Mouse (Mus musculus): ENCODE measurements around the gene Zc3h4. TPM values are rescaled to one million over a fixed set of nuclear protein-coding genes. Genes with fewer than 3 reads are reported as not detected.

Gene Zc3h4
- polyA plus RNA-seq (2015; fragmentation: Nextera tagmentation; extraction: Ambion mirVana) = 5.9 and 6.2 TPM in 2 replicates

DNA sequence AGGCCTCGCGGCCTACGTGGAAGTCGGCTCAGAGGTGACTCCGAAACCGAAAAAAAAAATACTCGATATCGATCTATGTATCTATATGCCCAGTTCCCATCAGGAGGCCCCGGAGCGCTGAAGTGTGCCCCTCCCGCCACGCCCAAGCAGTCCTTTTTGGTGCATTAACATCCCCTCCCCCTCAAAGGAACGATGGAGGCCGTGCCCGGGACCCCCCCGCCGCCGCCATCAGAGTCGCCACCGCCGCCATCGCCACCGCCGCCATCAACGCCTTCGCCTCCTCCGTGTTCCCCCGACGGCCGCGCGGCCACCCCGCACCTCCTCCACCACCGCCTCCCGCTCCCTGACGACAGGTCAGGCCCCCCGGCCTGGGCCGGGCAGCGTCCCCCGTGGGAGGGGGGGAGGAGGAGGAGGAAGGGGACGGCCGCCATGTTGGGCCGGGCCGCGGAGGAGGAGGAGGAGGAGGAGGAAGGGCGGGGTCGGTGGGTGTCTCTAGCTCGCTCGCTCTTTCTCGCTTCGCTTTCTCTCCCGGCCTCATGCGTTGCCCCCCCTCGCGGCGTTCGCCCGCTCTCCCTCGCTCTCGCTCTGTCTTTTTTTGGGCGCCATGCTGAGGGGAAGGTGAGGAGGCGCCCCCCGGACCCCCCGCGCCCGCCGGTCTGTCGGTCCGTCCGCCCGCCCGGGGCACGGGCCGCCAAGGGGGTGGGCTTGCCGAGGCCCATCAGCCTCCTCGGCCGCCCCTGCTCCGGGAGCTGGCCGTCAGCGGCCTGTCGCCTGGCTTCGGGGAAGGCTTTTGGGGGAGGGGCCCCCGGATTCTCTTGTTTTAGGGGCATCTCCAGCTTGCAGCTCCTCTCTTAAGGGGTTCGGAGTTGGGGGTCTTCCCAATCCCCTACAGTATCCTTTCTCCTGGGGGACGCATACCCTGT lies at the start of gene Zc3h4:
Gene Zc3h4, plus strand, starts transcription at position 222 of the 923 bp plus-strand sequence.
- TF ChIP-seq CTCF (IDR thresholded peaks at IDR 0.05; ENCODE audit: low read depth) (peak; percentile 29; the same call in 1 of the 2 replicates), EP300 (optimal IDR thresholded peaks at IDR 0.05) (no peak)
- H3K27ac ChIP-seq (replicated peaks) = peak within 1 kb of the TSS; percentile 100
- no peaks in the 10 kb centered on the region for H3K27me3 ChIP-seq (ENCODE audit: control insufficient read depth, insufficient read depth, low read length)
- H3K4me3 ChIP-seq (ENCODE audit: low read depth, low read length) = peak within 1 kb of the TSS; percentile 98
- H3K4me1 ChIP-seq (replicated peaks; ENCODE audit: control insufficient read depth, insufficient read depth) = peaks cover 6% of the 10 kb centered on the region
- ATAC-seq (ENCODE audit: low FRiP score, low TSS enrichment) (peak; percentile 14), DNase-seq (ENCODE audit: low spot score) (peak; percentile 90)
- H3K4me2 ChIP-seq (replicated peaks; ENCODE audit: low read depth) = peak within 1 kb of the TSS; percentile 64
- H3K36me3 ChIP-seq (ENCODE audit: control insufficient read depth, insufficient read depth, low read length) = no peaks in the 10 kb centered on the region
- H3K9ac ChIP-seq (ENCODE audit: low read length) = peak within 1 kb of the TSS; percentile 100
- H3K9me3 ChIP-seq (ENCODE audit: control insufficient read depth, low read length) = no peaks in the 10 kb centered on the region
- 1% methylated on average over 60 of the region's 85 CpGs for WGBS

DNA sequence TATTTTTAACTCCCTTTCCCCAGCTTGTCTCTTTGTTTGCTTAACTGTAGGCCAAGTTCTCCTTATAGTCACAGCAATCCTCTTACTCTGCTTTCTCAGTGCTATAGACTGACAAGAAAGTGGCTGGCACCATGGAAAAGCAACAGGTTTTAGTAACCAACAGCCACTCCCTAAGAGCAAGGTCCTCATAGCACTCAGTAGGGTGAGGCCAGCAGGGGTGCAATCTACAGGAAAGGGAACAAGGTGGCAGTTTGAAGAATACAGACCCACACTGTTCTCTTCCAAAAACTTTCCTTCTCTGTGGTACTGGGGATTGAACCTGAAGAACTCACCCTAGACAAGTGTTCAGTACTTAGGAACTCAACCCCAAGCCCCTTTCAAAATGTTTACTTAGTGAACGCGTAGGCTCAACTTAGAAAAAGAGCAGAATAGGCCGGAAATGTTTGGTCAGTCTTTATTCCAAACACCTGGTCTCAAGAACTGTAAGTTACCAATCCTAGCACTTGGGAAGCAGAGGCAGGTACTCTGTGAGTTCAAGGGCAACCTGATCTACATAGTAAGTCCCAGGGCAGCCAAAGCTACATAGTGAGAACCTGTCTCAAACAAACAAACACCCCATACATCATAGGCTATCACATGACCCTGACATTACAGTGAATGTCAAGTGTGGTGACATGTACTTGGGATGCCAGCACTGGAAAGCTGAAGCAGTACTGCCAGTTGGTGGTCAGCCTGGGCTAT lies 44.7 kb upstream of the Zc3h4 start:
- no peaks in the 10 kb centered on the region for H3K27me3 ChIP-seq (ENCODE audit: control insufficient read depth, insufficient read depth, low read length)
- no peak overlapping the region for H3K9ac ChIP-seq (ENCODE audit: low read length)
- TF ChIP-seq CTCF (IDR thresholded peaks at IDR 0.05; ENCODE audit: low read depth) (no peak), EP300 (optimal IDR thresholded peaks at IDR 0.05) (no peak)
- peak; percentile 90 for ATAC-seq (ENCODE audit: low FRiP score, low TSS enrichment)
- H3K36me3 ChIP-seq (ENCODE audit: control insufficient read depth, insufficient read depth, low read length) = peaks cover 7% of the 10 kb centered on the region; the same call in 1 of the 2 replicates
- H3K4me2 ChIP-seq (replicated peaks; ENCODE audit: low read depth) = no peak overlapping the region
- H3K4me1 ChIP-seq (replicated peaks; ENCODE audit: control insufficient read depth, insufficient read depth) = no peaks in the 10 kb centered on the region
- peak overlapping the region; percentile 45; the same call in 1 of the 2 replicates for H3K27ac ChIP-seq (replicated peaks)
- no peaks in the 10 kb centered on the region for H3K9me3 ChIP-seq (ENCODE audit: control insufficient read depth, low read length)
- DNase-seq (ENCODE audit: low spot score) = peak; percentile 62
- no peak overlapping the region for H3K4me3 ChIP-seq (ENCODE audit: low read depth, low read length)
- 50% methylated on average over 3 of the region's 3 CpGs for WGBS

DNA sequence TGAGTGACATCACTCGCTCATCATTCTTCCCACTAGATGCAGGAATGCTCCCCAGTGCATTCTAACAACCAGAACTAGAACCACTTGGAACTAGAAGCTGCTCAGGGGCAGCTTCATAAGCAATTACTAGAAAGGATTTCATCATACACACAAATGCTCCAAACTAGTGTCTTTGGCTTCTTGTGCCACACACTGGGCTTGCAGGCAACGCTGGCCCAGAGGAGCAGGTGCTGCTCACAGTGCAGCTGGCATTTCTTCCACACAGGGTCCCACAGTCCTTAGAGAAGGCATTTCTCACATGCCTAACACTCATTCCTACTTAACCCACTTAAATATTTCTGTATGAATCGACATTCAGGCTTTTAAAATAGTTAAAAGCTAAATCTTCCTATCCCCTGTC lies 43.1 kb upstream of the Zc3h4 start:
- Histone ChIP-seq H3K9me3 (ENCODE audit: control insufficient read depth, low read length) (no peaks in the 10 kb centered on the region), H3K36me3 (ENCODE audit: control insufficient read depth, insufficient read depth, low read length) (0 out of 2 replicates have a peak, but pooled peaks cover 3% of the 10 kb centered on the region), H3K9ac (ENCODE audit: low read length) (no peak overlapping the region), H3K4me2 (replicated peaks; ENCODE audit: low read depth) (no peak overlapping the region), H3K27ac (replicated peaks) (no peak overlapping the region), H3K4me1 (replicated peaks; ENCODE audit: control insufficient read depth, insufficient read depth) (no peaks in the 10 kb centered on the region), H3K27me3 (ENCODE audit: control insufficient read depth, insufficient read depth, low read length) (no peaks in the 10 kb centered on the region), H3K4me3 (ENCODE audit: low read depth, low read length) (no peak overlapping the region)
- DNase-seq (ENCODE audit: low spot score) (no peak), ATAC-seq (ENCODE audit: low FRiP score, low TSS enrichment) (no peak)
- TF ChIP-seq EP300 (optimal IDR thresholded peaks at IDR 0.05) = no peak
- TF ChIP-seq CTCF (IDR thresholded peaks at IDR 0.05; ENCODE audit: low read depth) = no peak
- 92% methylated on average over 3 of the region's 3 CpGs for WGBS

- Histone ChIP-seq H3K27ac (replicated peaks) (peak overlapping the region; percentile 67), H3K4me2 (replicated peaks; ENCODE audit: low read depth) (no peak overlapping the region), H3K4me1 (replicated peaks; ENCODE audit: control insufficient read depth, insufficient read depth) (no peaks in the 10 kb centered on the region; the same call in 1 of the 2 replicates), H3K36me3 (ENCODE audit: control insufficient read depth, insufficient read depth, low read length) (no peaks in the 10 kb centered on the region; the same call in 1 of the 2 replicates), H3K4me3 (ENCODE audit: low read depth, low read length) (no peak overlapping the region), H3K9ac (ENCODE audit: low read length) (no peak overlapping the region), H3K9me3 (ENCODE audit: control insufficient read depth, low read length) (no peaks in the 10 kb centered on the region), H3K27me3 (ENCODE audit: control insufficient read depth, insufficient read depth, low read length) (no peaks in the 10 kb centered on the region)
- no peak for TF ChIP-seq CTCF (IDR thresholded peaks at IDR 0.05; ENCODE audit: low read depth)
- TF ChIP-seq EP300 (optimal IDR thresholded peaks at IDR 0.05) = no peak
- ATAC-seq (ENCODE audit: low FRiP score, low TSS enrichment) (no peak), DNase-seq (ENCODE audit: low spot score) (no peak)
- 38% methylated on average over 1 of the region's 1 CpGs for WGBS
Measured at GRCm38 (mm10) chr7:16364319-16364718, 36.4 kb upstream of the Zc3h4 start.

DNA sequence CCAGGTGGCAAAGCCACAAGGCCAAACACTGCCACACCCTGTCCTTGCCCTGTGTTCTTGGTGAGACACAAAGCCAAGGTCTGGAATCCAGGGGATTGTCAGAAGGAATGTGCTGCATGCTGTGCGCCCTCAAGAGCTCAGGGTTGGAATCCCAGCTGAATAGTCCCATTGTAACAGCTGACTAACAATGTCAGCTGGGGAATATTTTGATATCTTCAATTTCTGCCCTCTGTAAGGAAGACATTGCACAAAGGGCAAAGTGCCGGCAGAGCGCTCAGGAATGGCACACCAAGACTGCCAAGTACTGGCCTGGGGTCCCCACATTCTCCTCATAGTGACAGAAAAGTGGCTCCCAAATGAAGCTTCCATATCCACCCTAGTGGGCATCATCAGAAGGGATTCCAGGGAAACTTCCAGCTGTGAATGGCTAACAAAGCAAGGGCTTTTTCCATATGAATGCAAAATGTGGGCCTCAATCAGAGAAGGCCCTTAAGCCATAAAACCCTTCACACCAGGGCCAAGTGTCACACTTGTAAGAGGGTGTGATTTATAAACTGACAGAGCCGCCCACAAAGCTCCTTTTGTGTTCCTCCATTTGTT lies 35.7 kb upstream of the Zc3h4 start:
- DNase-seq (ENCODE audit: low spot score) = peak; percentile 53
- 46% methylated on average over 4 of the region's 4 CpGs for WGBS
- H3K4me2 ChIP-seq (replicated peaks; ENCODE audit: low read depth) = no peak overlapping the region
- peak; percentile 75 for ATAC-seq (ENCODE audit: low FRiP score, low TSS enrichment)
- peak overlapping the region; percentile 67 for H3K27ac ChIP-seq (replicated peaks)
- H3K4me3 ChIP-seq (ENCODE audit: low read depth, low read length) = no peak overlapping the region
- no peaks in the 10 kb centered on the region; the same call in 1 of the 2 replicates for H3K36me3 ChIP-seq (ENCODE audit: control insufficient read depth, insufficient read depth, low read length)
- H3K9ac ChIP-seq (ENCODE audit: low read length) = no peak overlapping the region
- no peaks in the 10 kb centered on the region; the same call in 1 of the 2 replicates for H3K4me1 ChIP-seq (replicated peaks; ENCODE audit: control insufficient read depth, insufficient read depth)
- TF ChIP-seq CTCF (IDR thresholded peaks at IDR 0.05; ENCODE audit: low read depth) = peak; percentile 51
- no peak for TF ChIP-seq EP300 (optimal IDR thresholded peaks at IDR 0.05)
- no peaks in the 10 kb centered on the region for H3K27me3 ChIP-seq (ENCODE audit: control insufficient read depth, insufficient read depth, low read length)
- no peaks in the 10 kb centered on the region for H3K9me3 ChIP-seq (ENCODE audit: control insufficient read depth, low read length)

Data from stomach, postnatal 0 days (tissue).